Mouse (Mus musculus) liver, embryonic 14.5 days (tissue): ENCODE measurements around the gene Hes1.

Experiments used
- CTCF ChIP-seq: IDR thresholded peaks from 2 replicates; pipeline ENCODE4 v1.5.1; 2016; ENCODE audit warnings: antibody characterized with exemption, low read depth, control low read depth
- EP300 ChIP-seq: IDR thresholded peaks from 2 replicates; pipeline ENCODE4 v1.6.1; 2016; ENCODE audit warnings: antibody characterized with exemption, low read depth

- no peak for TF ChIP-seq CTCF
- no peak for TF ChIP-seq EP300
Measured at GRCm38 (mm10) chr16:30069580-30069949, 5.4 kb downstream of the Hes1 start.
